Mouse (Mus musculus) MEL (cell line): Measurements from ENCODE around the gene Iqck. TPM values are rescaled to one million over a fixed set of nuclear protein-coding genes. Genes with fewer than 3 reads are reported as not detected.

ENCODE experiments used
- DNase-seq: peaks from one replicate; pipeline ENCODE4 v3.0.0; 2011; ENCODE audit warnings: low read depth, low spot score
- H3K27ac ChIP-seq: 2 replicates; pipeline ENCODE4 v1.5.1; 2012; ENCODE audit warnings: low read depth, mild to moderate bottlenecking, control low read depth, low read length, moderate library complexity; ENCODE audit not compliant: control insufficient read depth
- H3K27me3 ChIP-seq, 2 experiments: fragments of 150-350 bp in 1 of 2; sonication (generic) in 1 of 2; 2 replicates each; pipeline ENCODE4 v1.6.1; 2012; ENCODE audit warnings: low read length in 2 of 2, mild to moderate bottlenecking in 2 of 2, improper control_type of control experiment in 1 of 2, moderate library complexity in 1 of 2; ENCODE audit not compliant: insufficient read depth in 2 of 2, control insufficient read depth in 1 of 2
- H3K36me3 ChIP-seq, 2 experiments: 2 replicates each; pipeline ENCODE4 v1.6.1; 2012 to 2014; ENCODE audit warnings: low read length in 2 of 2, improper control_type of control experiment in 1 of 2, inconsistent platforms in 1 of 2, mild to moderate bottlenecking in 1 of 2; ENCODE audit not compliant: insufficient read depth in 2 of 2, control insufficient read depth in 1 of 2
- H3K4me1 ChIP-seq, 2 experiments: fragments of 150-350 bp in 1 of 2; sonication (generic) in 1 of 2; 2 replicates each; pipeline ENCODE4 v1.6.1; 2012; ENCODE audit warnings: low read length in 2 of 2, improper control_type of control experiment in 1 of 2, mild to moderate bottlenecking in 1 of 2; ENCODE audit not compliant: insufficient read depth in 2 of 2, control insufficient read depth in 1 of 2
- H3K4me3 ChIP-seq, 2 experiments: fragments of 150-350 bp in 1 of 2; sonication (generic) in 1 of 2; 2 replicates each; pipeline ENCODE4 v1.5.1; 2012; ENCODE audit warnings: low read depth in 2 of 2, low read length in 2 of 2, mild to moderate bottlenecking in 2 of 2, moderate library complexity in 2 of 2, control low read depth in 1 of 2, improper control_type of control experiment in 1 of 2; ENCODE audit not compliant: control insufficient read depth in 1 of 2, insufficient read depth in 1 of 2
- H3K79me2 ChIP-seq: 2 replicates; pipeline ENCODE4 v1.6.1; 2012; ENCODE audit warnings: mild to moderate bottlenecking, low read length, moderate library complexity; ENCODE audit not compliant: control insufficient read depth, poor library complexity, insufficient read depth
- H3K9ac ChIP-seq: 2 replicates; pipeline ENCODE4 v1.6.1; 2012; ENCODE audit warnings: low read depth, mild to moderate bottlenecking, control low read depth, low read length, moderate library complexity; ENCODE audit not compliant: control insufficient read depth, poor library complexity, severe bottlenecking
- H3K9me3 ChIP-seq: fragments of 150-350 bp; sonication (generic); replicated peaks from 2 replicates; pipeline ENCODE4 v1.6.1; 2012; ENCODE audit warnings: mild to moderate bottlenecking, low read length, improper control_type of control experiment, moderate library complexity; ENCODE audit not compliant: insufficient read depth
- CHD1 ChIP-seq: IDR thresholded peaks from 2 replicates; pipeline ENCODE4 v1.6.1; 2012; ENCODE audit warnings: low read depth, mild to moderate bottlenecking, inconsistent platforms, low read length, improper control_type of control experiment
- CHD2 ChIP-seq: IDR thresholded peaks from 2 replicates; pipeline ENCODE4 v1.6.1; 2011; ENCODE audit warnings: low read length, improper control_type of control experiment
- CTCF ChIP-seq, 3 experiments: IDR thresholded peaks in 2 of 3; conservative IDR thresholded peaks in 1 of 3; 2 replicates each; pipeline ENCODE4 v1.5.1; 2011 to 2012; ENCODE audit warnings: low read length in 3 of 3, low read depth in 2 of 3, mild to moderate bottlenecking in 2 of 3, improper control_type of control experiment in 1 of 3, inconsistent platforms in 1 of 3, mixed read lengths in 1 of 3, moderate library complexity in 1 of 3; ENCODE audit not compliant: control insufficient read depth in 1 of 3, insufficient read depth in 1 of 3, poor library complexity in 1 of 3, severe bottlenecking in 1 of 3
- EP300 ChIP-seq, 2 experiments: IDR thresholded peaks; 2 replicates each; pipeline ENCODE4 v1.6.1; 2011; ENCODE audit warnings: improper control_type of control experiment in 2 of 2, low read length in 2 of 2, low read depth in 1 of 2, mild to moderate bottlenecking in 1 of 2
- GABPA ChIP-seq: IDR thresholded peaks from 2 replicates; pipeline ENCODE4 v1.6.1; 2012; ENCODE audit warnings: low read depth, mild to moderate bottlenecking, inconsistent platforms, low read length, improper control_type of control experiment, moderate library complexity
- HCFC1 ChIP-seq: IDR thresholded peaks from 2 replicates; pipeline ENCODE4 v1.6.1; 2012; ENCODE audit warnings: low read depth, mild to moderate bottlenecking, inconsistent platforms, low read length, improper control_type of control experiment, moderate library complexity
- MAFK ChIP-seq: IDR thresholded peaks from 2 replicates; pipeline ENCODE4 v1.6.1; 2011; ENCODE audit warnings: low read depth, mild to moderate bottlenecking, low read length, improper control_type of control experiment, borderline replicate concordance
- MAZ ChIP-seq: IDR thresholded peaks from 2 replicates; pipeline ENCODE4 v1.6.1; 2012; ENCODE audit warnings: low read depth, mild to moderate bottlenecking, inconsistent platforms, low read length, improper control_type of control experiment
- MYB ChIP-seq: IDR thresholded peaks from 2 replicates; pipeline ENCODE4 v1.6.1; 2011; ENCODE audit warnings: mild to moderate bottlenecking, low read depth, low read length, improper control_type of control experiment
- MYC ChIP-seq: IDR thresholded peaks from 2 replicates; pipeline ENCODE4 v1.6.1; 2011; ENCODE audit warnings: low read depth, mild to moderate bottlenecking, low read length, improper control_type of control experiment, moderate library complexity
- NRF1 ChIP-seq: IDR thresholded peaks from 2 replicates; pipeline ENCODE4 v1.6.1; 2014; ENCODE audit warnings: low read depth, mild to moderate bottlenecking, inconsistent platforms, low read length, improper control_type of control experiment, moderate library complexity; ENCODE audit not compliant: poor library complexity, insufficient read depth, severe bottlenecking
- POLR2A ChIP-seq, 2 experiments: IDR thresholded peaks; 2 replicates each; pipeline ENCODE4 v1.6.1; 2011 to 2012; ENCODE audit warnings: low read length in 2 of 2, mild to moderate bottlenecking in 2 of 2, control low read depth in 1 of 2, improper control_type of control experiment in 1 of 2, low read depth in 1 of 2, moderate library complexity in 1 of 2; ENCODE audit not compliant: control insufficient read depth in 1 of 2, insufficient read depth in 1 of 2, poor library complexity in 1 of 2
- POLR2AphosphoS5 ChIP-seq: IDR thresholded peaks from 2 replicates; pipeline ENCODE4 v1.6.1; 2012; ENCODE audit warnings: low read depth, borderline replicate concordance, mild to moderate bottlenecking, inconsistent platforms, low read length, moderate library complexity, mixed read lengths
- RAD21 ChIP-seq: IDR thresholded peaks from 2 replicates; pipeline ENCODE4 v1.6.1; 2011; ENCODE audit warnings: mild to moderate bottlenecking, low read depth, low read length, improper control_type of control experiment
- RCOR1 ChIP-seq: IDR thresholded peaks from 2 replicates; pipeline ENCODE4 v1.6.1; 2012; ENCODE audit warnings: low read depth, mild to moderate bottlenecking, inconsistent platforms, low read length, improper control_type of control experiment
- SMC3 ChIP-seq: IDR thresholded peaks from 2 replicates; pipeline ENCODE4 v1.6.1; 2011; ENCODE audit warnings: low read depth, low read length, improper control_type of control experiment
- TAL1 ChIP-seq: IDR thresholded peaks from 2 replicates; pipeline ENCODE4 v1.6.1; 2012; ENCODE audit warnings: mild to moderate bottlenecking, inconsistent platforms, low read length, moderate library complexity, mixed read lengths
- TBP ChIP-seq: IDR thresholded peaks from 2 replicates; pipeline ENCODE4 v1.8.0; 2011; ENCODE audit warnings: low read depth, low read length, improper control_type of control experiment
- UBTF ChIP-seq: IDR thresholded peaks from 2 replicates; pipeline ENCODE4 v1.6.1; 2012; ENCODE audit warnings: low read depth, mild to moderate bottlenecking, inconsistent platforms, low read length, improper control_type of control experiment, moderate library complexity, borderline replicate concordance; ENCODE audit not compliant: insufficient read depth
- USF2 ChIP-seq, 2 experiments: IDR thresholded peaks; 2 replicates each; pipeline ENCODE4 v1.6.1; 2011 to 2012; ENCODE audit warnings: improper control_type of control experiment in 2 of 2, low read length in 2 of 2, borderline replicate concordance in 1 of 2, inconsistent platforms in 1 of 2, low read depth in 1 of 2, mild to moderate bottlenecking in 1 of 2; ENCODE audit not compliant: insufficient read depth in 1 of 2
- ZC3H11A ChIP-seq: IDR thresholded peaks from 2 replicates; pipeline ENCODE4 v1.6.1; 2012; ENCODE audit warnings: low read depth, mild to moderate bottlenecking, inconsistent platforms, low read length, improper control_type of control experiment
- ZKSCAN1 ChIP-seq: IDR thresholded peaks from 2 replicates; pipeline ENCODE4 v1.6.1; 2012; ENCODE audit warnings: low read depth, mild to moderate bottlenecking, inconsistent platforms, low read length, improper control_type of control experiment, moderate library complexity
- ZNF384 ChIP-seq: IDR thresholded peaks from 2 replicates; pipeline ENCODE4 v1.6.1; 2012; ENCODE audit warnings: low read depth, mild to moderate bottlenecking, inconsistent platforms, low read length, improper control_type of control experiment
- polyA plus RNA-seq, 2 experiments: library from polyadenylated mRNA; stranded (reverse) in 1 of 2; unstranded in 1 of 2; fragments of >175 nt in 1 of 2; fragments of >200 nt in 1 of 2; gene quantifications; 2 replicates each; pipeline versions ENCODE4 v1.2.1 to v1.2.4; 2012; ENCODE audit warnings: low replicate concordance in 2 of 2, low read depth in 1 of 2; ENCODE audit not compliant: insufficient read length in 2 of 2, insufficient read depth in 1 of 2, missing spikeins in 1 of 2
- total RNA-seq: library from RNA; depleted of rRNA; stranded (reverse); fragments of 300-350 nt; gene quantifications from 2 replicates; pipeline ENCODE4 v1.2.3, GENCODE M21; 2012

The Iqck gene
- total and polyA plus RNA-seq, 3 experiments = 0.39 to 0.40 TPM; not detected in 1

- Histone ChIP-seq H3K27ac (no peak overlapping the region), H3K27me3 (no peaks in the 10 kb centered on the region; a peak in 1 of 4 replicates), H3K4me1 (no peaks in the 10 kb centered on the region), H3K9ac (no peak overlapping the region), H3K79me2 (no peaks in the 10 kb centered on the region)
- DNase-seq = no peak
- TF ChIP-seq UBTF = no peak
- no peak for TF ChIP-seq POLR2AphosphoS5
- TF ChIP-seq TBP = no peak
- TF ChIP-seq ZNF384 = no peak
- no peak for TF ChIP-seq MYC
- no peak for TF ChIP-seq NRF1
- TF ChIP-seq, all 39 proteins: peak for 0
- H3K4me3 ChIP-seq = no peak overlapping the region
- no peaks in the 10 kb centered on the region for H3K9me3 ChIP-seq
- no peaks in the 10 kb centered on the region for H3K36me3 ChIP-seq
Observed at GRCm38 (mm10) chr7:119002501-119002900, 146.9 kb downstream of the Iqck start.

DNA sequence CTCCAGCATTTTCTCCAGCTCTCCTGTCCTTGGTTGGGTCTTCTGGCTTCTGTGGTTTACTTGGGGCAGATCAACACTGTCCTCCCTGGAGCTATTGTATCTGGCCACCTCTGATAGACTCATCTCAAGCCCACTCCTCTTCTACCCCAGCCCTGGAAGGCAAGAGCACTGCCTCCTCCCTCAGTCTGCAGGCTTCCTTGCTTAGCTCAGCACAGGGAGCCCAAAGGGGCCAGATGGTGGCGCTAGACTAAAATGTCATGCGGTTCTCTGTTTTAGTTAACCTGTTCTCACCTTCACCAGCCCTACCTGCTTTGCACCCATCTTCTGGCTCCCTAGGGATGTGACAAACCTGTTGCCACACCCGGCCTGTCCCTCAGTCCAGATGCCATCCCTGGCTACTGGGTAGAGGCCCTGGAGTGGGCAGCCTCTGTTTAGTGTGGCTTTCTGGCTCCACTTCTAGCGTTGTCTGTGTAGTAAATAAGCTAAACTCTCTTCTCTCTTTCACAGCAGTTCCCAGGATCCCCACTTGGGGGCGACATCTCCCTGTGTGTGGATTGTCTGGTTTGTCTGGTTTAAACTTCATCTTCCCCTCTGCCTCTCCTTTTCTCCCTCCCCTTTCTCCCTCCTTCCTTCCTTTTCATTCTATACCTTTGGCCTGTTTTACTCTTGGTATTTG lies 155.4 kb downstream of the Iqck start:
- H3K4me1 ChIP-seq = peaks cover 2 to 10% of the 10 kb centered on the region in 2 experiments; a peak in 3 of 4 replicates
- no peaks in the 10 kb centered on the region for H3K27me3 ChIP-seq
- no peak overlapping the region for H3K4me3 ChIP-seq
- no peaks in the 10 kb centered on the region for H3K9me3 ChIP-seq
- no peaks in the 10 kb centered on the region; a peak in 1 of 4 replicates for H3K36me3 ChIP-seq
- no peak overlapping the region for H3K9ac ChIP-seq
- peak; percentile 54 for TF ChIP-seq ZC3H11A
- TF ChIP-seq CTCF (IDR thresholded peaks at IDR 0.05 in 2 of 3, conservative IDR thresholded peaks at IDR 0.05 in 1 of 3; ENCODE audit: control insufficient read depth in 1 of 3, insufficient read depth in 1 of 3, low read depth in 2 of 3, low read length in 3 of 3, poor library complexity in 1 of 3, severe bottlenecking in 1 of 3) = peak; percentile 71 to 85 (median 77)
- TF ChIP-seq ZNF384 = no peak
- peak; percentile 78 for TF ChIP-seq RAD21
- TF ChIP-seq SMC3 = peak; percentile 67
- TF ChIP-seq MYB = no peak
- TF ChIP-seq GABPA = no peak
- TF ChIP-seq EP300 (IDR thresholded peaks at IDR 0.05; ENCODE audit: low read depth in 1 of 2, low read length in 2 of 2) = no peak
- DNase-seq = peak; percentile 72
- no peak overlapping the region for H3K27ac ChIP-seq
- no peaks in the 10 kb centered on the region for H3K79me2 ChIP-seq

DNA sequence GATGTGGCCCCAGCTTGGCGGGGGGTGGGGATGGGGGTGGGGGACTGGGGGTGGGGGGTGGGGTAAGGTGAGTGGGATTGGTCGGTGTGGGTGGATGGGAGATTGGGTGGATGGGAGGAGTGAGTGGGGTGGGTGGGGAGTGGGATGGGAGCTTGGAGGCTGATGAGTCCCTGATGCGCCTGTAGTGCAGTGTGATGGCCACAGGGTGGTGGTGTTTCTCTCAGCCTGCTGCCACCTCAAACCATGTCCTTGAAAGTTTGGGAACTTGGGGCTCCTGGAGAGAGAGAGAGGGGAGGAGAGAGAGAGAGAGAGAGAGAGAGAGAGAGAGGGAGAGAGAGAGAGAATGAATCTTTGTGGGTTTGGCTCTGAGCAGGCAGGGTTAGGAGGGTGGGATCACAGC lies 160.2 kb downstream of the Iqck start:
- H3K4me3 ChIP-seq = no peak overlapping the region
- H3K27me3 ChIP-seq = no peaks in the 10 kb centered on the region
- no peaks in the 10 kb centered on the region; a peak in 1 of 4 replicates for H3K36me3 ChIP-seq
- DNase-seq = peak; percentile 40
- H3K79me2 ChIP-seq = no peaks in the 10 kb centered on the region
- H3K4me1 ChIP-seq = peaks cover 8 to 10% of the 10 kb centered on the region in 2 experiments
- H3K9ac ChIP-seq = no peak overlapping the region
- no peak overlapping the region for H3K27ac ChIP-seq
- H3K9me3 ChIP-seq = no peaks in the 10 kb centered on the region
- TF ChIP-seq MYC (no peak), HCFC1 (no peak), USF2 (IDR thresholded peaks at IDR 0.05; ENCODE audit: borderline replicate concordance in 1 of 2, insufficient read depth in 1 of 2, low read depth in 1 of 2, low read length in 2 of 2) (no peak), RAD21 (peak; percentile 20), POLR2AphosphoS5 (no peak), CHD2 (no peak), GABPA (no peak), ZC3H11A (no peak), RCOR1 (no peak), MAZ (no peak), SMC3 (peak; percentile 52), MAFK (no peak), UBTF (no peak), ZKSCAN1 (no peak), CHD1 (no peak), ZNF384 (no peak), CTCF (IDR thresholded peaks at IDR 0.05 in 2 of 3, conservative IDR thresholded peaks at IDR 0.05 in 1 of 3; ENCODE audit: control insufficient read depth in 1 of 3, insufficient read depth in 1 of 3, low read depth in 2 of 3, low read length in 3 of 3, poor library complexity in 1 of 3, severe bottlenecking in 1 of 3) (peak; percentile 24 to 75 (median 46)), POLR2A (IDR thresholded peaks at IDR 0.05; ENCODE audit: control insufficient read depth in 1 of 2, insufficient read depth in 1 of 2, low read depth in 1 of 2, low read length in 2 of 2, poor library complexity in 1 of 2) (no peak), TAL1 (no peak)
